Mouse (Mus musculus) forebrain, postnatal 0 days (tissue): ENCODE data around the gene Agbl2. TPM values are rescaled to one million over a fixed set of nuclear protein-coding genes. Genes with fewer than 3 reads are reported as not detected.

ENCODE experiments used
- ATAC-seq: fragments of 200-750 bp; cut with Nextera tagmentation; 2 replicates; pipeline ENCODE4 v1.8.0; 2017; ENCODE audit warnings: mild to moderate bottlenecking, moderate library complexity
- DNase-seq: peaks from one replicate; pipeline ENCODE4 v3.0.0-alpha.2; 2015
- H3K27ac ChIP-seq: fragments of 300-500 bp; sonication (generic); 2 replicates; pipeline ENCODE4 v1.5.1; 2014; ENCODE audit warnings: low read depth, mild to moderate bottlenecking, antibody characterized with exemption, low read length, moderate library complexity, mixed read lengths
- H3K27me3 ChIP-seq: fragments of 300-500 bp; sonication (generic); 2 replicates; pipeline ENCODE4 v1.6.1; 2014; ENCODE audit warnings: mild to moderate bottlenecking, low read length, mixed read lengths; ENCODE audit not compliant: insufficient read depth
- H3K36me3 ChIP-seq: fragments of 300-500 bp; sonication (generic); 2 replicates; pipeline ENCODE4 v1.6.1; 2014; ENCODE audit warnings: mild to moderate bottlenecking, moderate library complexity; ENCODE audit not compliant: insufficient read depth
- H3K4me1 ChIP-seq: fragments of 300-500 bp; sonication (generic); 2 replicates; pipeline ENCODE4 v1.6.1; 2014; ENCODE audit warnings: antibody characterized with exemption; ENCODE audit not compliant: insufficient read depth
- H3K4me2 ChIP-seq: fragments of 300-500 bp; sonication (generic); 2 replicates; pipeline ENCODE4 v1.6.1; 2014; ENCODE audit warnings: low read depth, mild to moderate bottlenecking, moderate library complexity
- H3K4me3 ChIP-seq: fragments of 300-500 bp; sonication (generic); 2 replicates; pipeline ENCODE4 v1.5.1; 2014; ENCODE audit warnings: low read depth, low read length, mixed read lengths
- H3K9ac ChIP-seq: fragments of 300-500 bp; sonication (generic); 2 replicates; pipeline ENCODE4 v1.6.1; 2014; ENCODE audit warnings: mild to moderate bottlenecking
- H3K9me3 ChIP-seq: fragments of 300-500 bp; sonication (generic); 2 replicates; pipeline ENCODE4 v1.6.1; 2016; ENCODE audit warnings: low read length
- CTCF ChIP-seq: sonication (generic); IDR thresholded peaks from 2 replicates; pipeline ENCODE4 v1.5.1; 2016; ENCODE audit warnings: antibody characterized with exemption, control low read depth, low read depth
- WGBS: fragments of 180-500 bp; shearing (Covaris S2); extraction: QIAGEN DNeasy Blood & Tissue Kit; methylation state at CpG from one replicate; pipeline ENCODE4 v1.1.7; 2014; 5-methylcytosine and 5-hydroxymethylcytosine counted together
- polyA plus RNA-seq: library from polyadenylated mRNA; unstranded; fragments of >200 nt; fragmentation: Nextera tagmentation; extraction: Ambion mirVana; gene quantifications from 2 replicates; pipeline ENCODE4 v1.2.1, GENCODE M21; 2015
- total RNA-seq: library from RNA; depleted of rRNA; stranded (reverse); fragments of >200 nt; gene quantifications from 2 replicates; pipeline ENCODE4 v1.2.3, GENCODE M21; 2014; rRNA removed

The Agbl2 gene
- total and polyA plus RNA-seq, 2 experiments from 2014 or later = 0.58 to 1.1 TPM

DNA sequence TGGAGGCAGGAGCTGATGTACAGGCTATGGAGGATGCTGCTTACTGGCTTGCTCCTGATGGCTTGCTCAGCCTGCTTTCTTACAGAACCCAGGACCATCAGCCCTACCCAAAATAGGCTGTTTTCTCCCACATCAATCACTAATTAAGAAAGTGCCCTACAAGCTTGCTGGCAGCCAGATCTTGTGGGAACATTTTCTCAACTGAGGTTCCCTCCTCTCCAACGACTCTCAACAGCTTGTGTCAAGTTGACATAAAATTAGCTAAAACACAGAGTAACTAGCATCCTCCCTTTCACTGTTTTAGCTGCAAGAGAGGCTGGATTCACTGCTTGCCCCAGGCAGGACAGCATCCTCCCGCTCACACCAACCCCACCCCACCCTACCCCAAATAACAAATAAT is 99.3 kb downstream of the Agbl2 start:
- Histone ChIP-seq H3K4me1 (peaks cover 3% of the 10 kb centered on the region; the same call in 1 of the 2 replicates), H3K27ac (no peak overlapping the region), H3K4me2 (no peak overlapping the region), H3K9ac (no peak overlapping the region), H3K4me3 (no peak overlapping the region), H3K27me3 (no peaks in the 10 kb centered on the region), H3K9me3 (no peaks in the 10 kb centered on the region), H3K36me3 (no peaks in the 10 kb centered on the region)
- DNase-seq (no peak), ATAC-seq (no peak)
- 70% methylated on average over 2 of the region's 2 CpGs for WGBS
- no peak for TF ChIP-seq CTCF

Other genes starting within 250 kb of the Agbl2 start
- 29.9 and 34.0 TPM in 2 replicates for gene Ptprj, start 202.1 kb upstream of the Agbl2 start, total RNA-seq
- 2.5 and 3.9 TPM in 2 replicates for gene Ptprj, start 202.1 kb upstream of the Agbl2 start, polyA plus RNA-seq
- 21.6 and 22.9 TPM in 2 replicates for gene Nup160, start 105.5 kb upstream of the Agbl2 start, total RNA-seq
- 6.2 and 10.9 TPM in 2 replicates for gene Nup160, start 105.5 kb upstream of the Agbl2 start, polyA plus RNA-seq
- 77.0 and 98.6 TPM in 2 replicates for gene Fnbp4, start 37.4 kb upstream of the Agbl2 start, total RNA-seq
- gene Fnbp4, start 37.4 kb upstream of the Agbl2 start, polyA plus RNA-seq = 28.4 and 48.8 TPM in 2 replicates
- 106 and 120 TPM in 2 replicates for gene Mtch2, start 64.4 kb downstream of the Agbl2 start, total RNA-seq
- 222 and 224 TPM in 2 replicates for gene Mtch2, start 64.4 kb downstream of the Agbl2 start, polyA plus RNA-seq
- 201 and 252 TPM in 2 replicates for gene C1qtnf4, start 103.1 kb downstream of the Agbl2 start, total RNA-seq
- gene C1qtnf4, start 103.1 kb downstream of the Agbl2 start, polyA plus RNA-seq = 185 and 189 TPM in 2 replicates
- 49.5 and 59.4 TPM in 2 replicates for gene Kbtbd4, start 122.0 kb downstream of the Agbl2 start, total RNA-seq
- 54.3 and 60.3 TPM in 2 replicates for gene Kbtbd4, start 122.0 kb downstream of the Agbl2 start, polyA plus RNA-seq
- 156 and 190 TPM in 2 replicates for gene Ndufs3, start 122.1 kb downstream of the Agbl2 start, total RNA-seq
- gene Ndufs3, start 122.1 kb downstream of the Agbl2 start, polyA plus RNA-seq = 248 and 283 TPM in 2 replicates
- gene Celf1, start 157.7 kb downstream of the Agbl2 start, total RNA-seq = 74.5 and 83.7 TPM in 2 replicates
- 56.9 and 72.2 TPM in 2 replicates for gene Celf1, start 157.7 kb downstream of the Agbl2 start, polyA plus RNA-seq